Mouse (Mus musculus): ENCODE data around the gene B3gnt2. TPM values are rescaled to one million over a fixed set of nuclear protein-coding genes. Genes with fewer than 3 reads are reported as not detected.

The B3gnt2 gene
- polyA plus RNA-seq, 1 experiment from 2014 or later, result 12.6 TPM

- H3K27ac ChIP-seq, result no peak overlapping the region
- no peaks in the 10 kb centered on the region for H3K36me3 ChIP-seq
- H3K9me3 ChIP-seq, result no peaks in the 10 kb centered on the region
- H3K27me3 ChIP-seq, result no peaks in the 10 kb centered on the region
- ATAC-seq (ENCODE audit: borderline replicate concordance, extremely low read depth, low FRiP score, low TSS enrichment), result no peak
- 0 out of 2 replicates have a peak, but pooled peaks cover 6% of the 10 kb centered on the region for H3K4me1 ChIP-seq
- WGBS, result 85% methylated on average over 14 of the region's 14 CpGs
- H3K4me2 ChIP-seq, result no peak overlapping the region
- H3K9ac ChIP-seq, result no peak overlapping the region
- H3K4me3 ChIP-seq, result no peak overlapping the region
Observed at GRCm38 (mm10) chr11:22826051-22826450, 34.7 kb downstream of the B3gnt2 start.

GRCm38 (mm10) chr11:22825548-22825947, 35.2 kb downstream of the B3gnt2 start:
- 0 out of 2 replicates have a peak, but pooled peaks cover 2% of the 10 kb centered on the region for H3K4me1 ChIP-seq
- H3K36me3 ChIP-seq, result no peaks in the 10 kb centered on the region
- H3K4me3 ChIP-seq, result no peak overlapping the region
- H3K27me3 ChIP-seq, result no peaks in the 10 kb centered on the region
- 96% methylated on average over 1 of the region's 1 CpGs for WGBS
- H3K9me3 ChIP-seq, result no peaks in the 10 kb centered on the region
- no peak for ATAC-seq (ENCODE audit: borderline replicate concordance, extremely low read depth, low FRiP score, low TSS enrichment)
- H3K27ac ChIP-seq, result no peak overlapping the region
- no peak overlapping the region for H3K4me2 ChIP-seq
- H3K9ac ChIP-seq, result no peak overlapping the region

- no peak for ATAC-seq (ENCODE audit: borderline replicate concordance, extremely low read depth, low FRiP score, low TSS enrichment)
- no peaks in the 10 kb centered on the region for H3K27me3 ChIP-seq
Observed at GRCm38 (mm10) chr11:22824049-22824705, 36.6 kb downstream of the B3gnt2 start.

GRCm38 (mm10) chr11:22821243-22821642, 39.5 kb downstream of the B3gnt2 start:
- 0 out of 2 replicates have a peak, but pooled peaks cover 2% of the 10 kb centered on the region for H3K4me1 ChIP-seq
- H3K27ac ChIP-seq, result no peak overlapping the region
- H3K36me3 ChIP-seq, result no peaks in the 10 kb centered on the region
- no peak overlapping the region for H3K4me3 ChIP-seq
- WGBS, result 76% methylated on average over 3 of the region's 3 CpGs
- H3K27me3 ChIP-seq, result no peaks in the 10 kb centered on the region
- no peaks in the 10 kb centered on the region for H3K9me3 ChIP-seq
- no peak for ATAC-seq (ENCODE audit: borderline replicate concordance, extremely low read depth, low FRiP score, low TSS enrichment)
- no peak overlapping the region for H3K9ac ChIP-seq
- H3K4me2 ChIP-seq, result no peak overlapping the region

More at GRCm38 (mm10) chr11:22824049-22824705, 36.6 kb downstream of the B3gnt2 start:
- Histone ChIP-seq H3K9me3 (no peaks in the 10 kb centered on the region), H3K4me1 (0 out of 2 replicates have a peak, but pooled peaks cover 2% of the 10 kb centered on the region), H3K4me3 (no peak overlapping the region), H3K27ac (no peak overlapping the region), H3K36me3 (no peaks in the 10 kb centered on the region), H3K4me2 (no peak overlapping the region), H3K9ac (no peak overlapping the region)
- WGBS, result 72% methylated on average over 9 of the region's 9 CpGs

GRCm38 (mm10) chr11:22818371-22818770, 42.4 kb downstream of the B3gnt2 start:
- Histone ChIP-seq H3K36me3 (no peaks in the 10 kb centered on the region), H3K9me3 (no peaks in the 10 kb centered on the region), H3K27ac (no peak overlapping the region), H3K4me2 (no peak overlapping the region), H3K9ac (no peak overlapping the region), H3K4me3 (no peak overlapping the region), H3K27me3 (no peaks in the 10 kb centered on the region), H3K4me1 (no peaks in the 10 kb centered on the region)
- no peak for ATAC-seq (ENCODE audit: borderline replicate concordance, extremely low read depth, low FRiP score, low TSS enrichment)
- 69% methylated on average over 5 of the region's 5 CpGs for WGBS

- WGBS, result 83% methylated on average over 7 of the region's 7 CpGs
- H3K27ac ChIP-seq, result no peak overlapping the region
- no peaks in the 10 kb centered on the region for H3K27me3 ChIP-seq
- no peak overlapping the region for H3K4me3 ChIP-seq
- ATAC-seq (ENCODE audit: borderline replicate concordance, extremely low read depth, low FRiP score, low TSS enrichment), result no peak
- no peak overlapping the region for H3K4me2 ChIP-seq
- no peaks in the 10 kb centered on the region for H3K9me3 ChIP-seq
- no peaks in the 10 kb centered on the region for H3K36me3 ChIP-seq
- H3K9ac ChIP-seq, result no peak overlapping the region
- no peaks in the 10 kb centered on the region for H3K4me1 ChIP-seq
Observed at GRCm38 (mm10) chr11:22815877-22816276, 44.9 kb downstream of the B3gnt2 start.

- Histone ChIP-seq H3K4me3 (no peak overlapping the region), H3K27me3 (no peaks in the 10 kb centered on the region), H3K9me3 (no peaks in the 10 kb centered on the region), H3K9ac (no peak overlapping the region), H3K4me2 (no peak overlapping the region), H3K36me3 (no peaks in the 10 kb centered on the region), H3K27ac (no peak overlapping the region), H3K4me1 (no peaks in the 10 kb centered on the region)
- ATAC-seq (ENCODE audit: borderline replicate concordance, extremely low read depth, low FRiP score, low TSS enrichment), result no peak
Observed at GRCm38 (mm10) chr11:22815143-22815542, 45.6 kb downstream of the B3gnt2 start.

- no peak overlapping the region for H3K27ac ChIP-seq
- H3K4me3 ChIP-seq, result no peak overlapping the region
- H3K9me3 ChIP-seq, result no peaks in the 10 kb centered on the region
- no peaks in the 10 kb centered on the region for H3K36me3 ChIP-seq
- WGBS, result 75% methylated on average over 5 of the region's 5 CpGs
- ATAC-seq (ENCODE audit: borderline replicate concordance, extremely low read depth, low FRiP score, low TSS enrichment), result no peak
- H3K4me2 ChIP-seq, result no peak overlapping the region
- H3K4me1 ChIP-seq, result no peaks in the 10 kb centered on the region
- no peak overlapping the region for H3K9ac ChIP-seq
- no peaks in the 10 kb centered on the region for H3K27me3 ChIP-seq
Observed at GRCm38 (mm10) chr11:22813921-22814704, 46.6 kb downstream of the B3gnt2 start.

GRCm38 (mm10) chr11:22813427-22813826, 47.3 kb downstream of the B3gnt2 start:
- 68% methylated on average over 3 of the region's 3 CpGs for WGBS
- Histone ChIP-seq H3K4me3 (no peak overlapping the region), H3K9ac (no peak overlapping the region), H3K4me1 (no peaks in the 10 kb centered on the region), H3K9me3 (no peaks in the 10 kb centered on the region), H3K27ac (no peak overlapping the region), H3K36me3 (no peaks in the 10 kb centered on the region), H3K27me3 (no peaks in the 10 kb centered on the region), H3K4me2 (no peak overlapping the region)
- ATAC-seq (ENCODE audit: borderline replicate concordance, extremely low read depth, low FRiP score, low TSS enrichment), result no peak

GRCm38 (mm10) chr11:22811413-22811812, 49.3 kb downstream of the B3gnt2 start:
- H3K36me3 ChIP-seq, result no peaks in the 10 kb centered on the region
- H3K4me3 ChIP-seq, result no peak overlapping the region
- H3K4me1 ChIP-seq, result no peaks in the 10 kb centered on the region
- ATAC-seq (ENCODE audit: borderline replicate concordance, extremely low read depth, low FRiP score, low TSS enrichment), result no peak
- no peak overlapping the region for H3K4me2 ChIP-seq
- 89% methylated on average over 3 of the region's 3 CpGs for WGBS
- no peaks in the 10 kb centered on the region for H3K9me3 ChIP-seq
- no peak overlapping the region for H3K9ac ChIP-seq
- H3K27ac ChIP-seq, result no peak overlapping the region
- H3K27me3 ChIP-seq, result no peaks in the 10 kb centered on the region

- ATAC-seq (ENCODE audit: borderline replicate concordance, extremely low read depth, low FRiP score, low TSS enrichment), result no peak
- no peak overlapping the region for H3K4me2 ChIP-seq
- no peak overlapping the region for H3K9ac ChIP-seq
- no peak overlapping the region for H3K27ac ChIP-seq
- H3K4me3 ChIP-seq, result no peak overlapping the region
- H3K36me3 ChIP-seq, result no peaks in the 10 kb centered on the region
- WGBS, result 66% methylated on average over 7 of the region's 7 CpGs
- no peaks in the 10 kb centered on the region for H3K9me3 ChIP-seq
- no peaks in the 10 kb centered on the region for H3K27me3 ChIP-seq
- H3K4me1 ChIP-seq, result no peaks in the 10 kb centered on the region
Observed at GRCm38 (mm10) chr11:22809465-22810096, 51.2 kb downstream of the B3gnt2 start.

- Histone ChIP-seq H3K27me3 (no peaks in the 10 kb centered on the region), H3K4me1 (no peaks in the 10 kb centered on the region), H3K9me3 (no peaks in the 10 kb centered on the region), H3K9ac (no peak overlapping the region), H3K36me3 (no peaks in the 10 kb centered on the region), H3K4me3 (no peak overlapping the region), H3K27ac (no peak overlapping the region), H3K4me2 (no peak overlapping the region)
- no peak for ATAC-seq (ENCODE audit: borderline replicate concordance, extremely low read depth, low FRiP score, low TSS enrichment)
Observed at GRCm38 (mm10) chr11:22808040-22808439, 52.7 kb downstream of the B3gnt2 start.

All from lung, embryonic 15.5 days (tissue).